Mouse (Mus musculus): Measurements from ENCODE around the gene Gna12.

- TF ChIP-seq POLR2A (IDR thresholded peaks at IDR 0.05; ENCODE audit: extremely low read depth, insufficient read depth, low read length) (no peak), CTCF (IDR thresholded peaks at IDR 0.05; ENCODE audit: low read depth, low read length) (no peak)
Measured at GRCm38 (mm10) chr5:140818482-140819076, 11.7 kb downstream of the Gna12 start.

Data from liver, adult 2 months (tissue).